Mouse (Mus musculus) liver, adult 2 months (tissue): ENCODE data around the gene Filip1.

Experiments
- CTCF ChIP-seq: fragments of 200-500 bp; IDR thresholded peaks from 2 replicates; pipeline ENCODE4 v1.5.1; 2011; ENCODE audit warnings: low read depth, low read length, control low read depth
- POLR2A ChIP-seq: fragments of 200-500 bp; IDR thresholded peaks from 2 replicates; pipeline ENCODE4 v1.6.1; 2011; ENCODE audit warnings: low read length, control low read depth; ENCODE audit not compliant: insufficient read depth; ENCODE audit errors: extremely low read depth

- TF ChIP-seq CTCF = no peak
- no peak for TF ChIP-seq POLR2A
Measured at GRCm38 (mm10) chr9:79880031-79880430, 132.6 kb downstream of the Filip1 start.
